Mouse (Mus musculus) midbrain, postnatal 0 days (tissue): ENCODE data around the gene Nxpe4. TPM values are rescaled to one million over a fixed set of nuclear protein-coding genes. Genes with fewer than 3 reads are reported as not detected.
"Not testable (repeated sequence)": the region's sequence is repeated elsewhere in the genome, so short reads cannot be mapped to it uniquely, and the experiment has no call there.

ENCODE experiments used
- ATAC-seq: fragments of 200-750 bp; cut with Nextera tagmentation; 2 replicates; pipeline ENCODE4 v1.8.0; 2017; ENCODE audit warnings: moderate number of reproducible peaks, mild to moderate bottlenecking, moderate TSS enrichment, moderate library complexity; ENCODE audit not compliant: low FRiP score
- DNase-seq: peaks from one replicate; pipeline ENCODE4 v3.0.0-alpha.2; 2015; ENCODE audit warnings: low spot score
- H3K27ac ChIP-seq: fragments of 300-500 bp; sonication (generic); 2 replicates; pipeline ENCODE4 v1.5.1; 2014; ENCODE audit warnings: low read depth, mild to moderate bottlenecking, low read length, mixed read lengths
- H3K27me3 ChIP-seq: fragments of 300-500 bp; sonication (generic); 2 replicates; pipeline ENCODE4 v1.6.1; 2014; ENCODE audit warnings: low read length, control low read depth, mixed read lengths; ENCODE audit not compliant: insufficient read depth
- H3K36me3 ChIP-seq: fragments of 300-500 bp; sonication (generic); 2 replicates; pipeline ENCODE4 v1.6.1; 2014; ENCODE audit warnings: low read length, control low read depth, mixed read lengths; ENCODE audit not compliant: insufficient read depth
- H3K4me1 ChIP-seq: fragments of 300-500 bp; sonication (generic); 2 replicates; pipeline ENCODE4 v1.6.1; 2014; ENCODE audit warnings: mild to moderate bottlenecking, control low read depth, antibody characterized with exemption, low read length, mixed read lengths; ENCODE audit not compliant: insufficient read depth
- H3K4me2 ChIP-seq: fragments of 300-500 bp; sonication (generic); 2 replicates; pipeline ENCODE4 v1.6.1; 2014; ENCODE audit warnings: low read depth, mild to moderate bottlenecking, low read length, mixed read lengths; ENCODE audit not compliant: poor library complexity, severe bottlenecking
- H3K4me3 ChIP-seq: fragments of 300-500 bp; sonication (generic); 2 replicates; pipeline ENCODE4 v1.5.1; 2014; ENCODE audit warnings: low read depth, mild to moderate bottlenecking, low read length, moderate library complexity
- H3K9ac ChIP-seq: fragments of 300-500 bp; sonication (generic); replicated peaks from 2 replicates; pipeline ENCODE4 v1.6.1; 2014; ENCODE audit warnings: mild to moderate bottlenecking, low read length, moderate library complexity, mixed read lengths; ENCODE audit not compliant: poor library complexity, severe bottlenecking
- H3K9me3 ChIP-seq: fragments of 300-500 bp; sonication (generic); 2 replicates; pipeline ENCODE4 v1.6.1; 2016; ENCODE audit warnings: low read length, control low read depth
- CTCF ChIP-seq: IDR thresholded peaks from 2 replicates; pipeline ENCODE4 v1.5.1; 2016; ENCODE audit warnings: antibody characterized with exemption, mild to moderate bottlenecking
- WGBS: fragments of 180-500 bp; shearing (Covaris S2); extraction: QIAGEN DNeasy Blood & Tissue Kit; methylation state at CpG from one replicate; pipeline ENCODE4 v1.1.7; 2014; 5-methylcytosine and 5-hydroxymethylcytosine counted together
- polyA plus RNA-seq: library from polyadenylated mRNA; unstranded; fragments of >200 nt; fragmentation: Nextera tagmentation; extraction: Ambion mirVana; gene quantifications from 2 replicates; pipeline ENCODE4 v1.2.1, GENCODE M21; 2015
- total RNA-seq: library from RNA; depleted of rRNA; stranded (reverse); fragments of >200 nt; gene quantifications from 2 replicates; pipeline ENCODE4 v1.2.3, GENCODE M21; 2014

The Nxpe4 gene
- total and polyA plus RNA-seq, 2 experiments from 2014 or later: 7.7 to 13.5 TPM

DNA sequence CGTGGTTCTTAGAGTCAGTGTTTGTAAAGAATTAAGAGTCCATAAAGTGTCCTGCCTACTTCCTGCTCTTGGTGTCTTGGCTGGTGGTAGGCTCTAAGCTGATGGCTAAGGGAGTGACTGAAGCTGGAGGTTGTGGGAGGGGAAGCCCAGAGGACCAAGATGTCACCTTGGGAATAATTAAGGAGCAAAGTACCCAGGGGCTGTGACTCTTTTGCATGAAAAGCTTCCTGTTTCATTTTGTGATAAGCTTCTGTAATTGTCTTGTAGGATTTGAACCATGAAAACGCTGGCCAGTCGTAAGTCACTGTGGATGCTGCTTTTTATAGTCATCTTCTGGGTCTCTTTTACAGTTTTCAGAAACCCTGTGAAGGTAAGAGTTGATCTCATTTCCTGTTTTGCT is 228.2 kb downstream of the Nxpe4 start:
- H3K27me3 ChIP-seq: no peaks in the 10 kb centered on the region
- 82% methylated on average over 3 of the region's 3 CpGs for WGBS
- H3K27ac ChIP-seq: no peak overlapping the region
- no peaks in the 10 kb centered on the region for H3K4me1 ChIP-seq
- no peak overlapping the region for H3K9ac ChIP-seq
- H3K36me3 ChIP-seq: no peaks in the 10 kb centered on the region
- no peaks in the 10 kb centered on the region for H3K9me3 ChIP-seq
- no peak for ATAC-seq
- H3K4me3 ChIP-seq: no peak overlapping the region
- no peak for DNase-seq
- TF ChIP-seq CTCF: no peak
- no peak overlapping the region for H3K4me2 ChIP-seq

DNA sequence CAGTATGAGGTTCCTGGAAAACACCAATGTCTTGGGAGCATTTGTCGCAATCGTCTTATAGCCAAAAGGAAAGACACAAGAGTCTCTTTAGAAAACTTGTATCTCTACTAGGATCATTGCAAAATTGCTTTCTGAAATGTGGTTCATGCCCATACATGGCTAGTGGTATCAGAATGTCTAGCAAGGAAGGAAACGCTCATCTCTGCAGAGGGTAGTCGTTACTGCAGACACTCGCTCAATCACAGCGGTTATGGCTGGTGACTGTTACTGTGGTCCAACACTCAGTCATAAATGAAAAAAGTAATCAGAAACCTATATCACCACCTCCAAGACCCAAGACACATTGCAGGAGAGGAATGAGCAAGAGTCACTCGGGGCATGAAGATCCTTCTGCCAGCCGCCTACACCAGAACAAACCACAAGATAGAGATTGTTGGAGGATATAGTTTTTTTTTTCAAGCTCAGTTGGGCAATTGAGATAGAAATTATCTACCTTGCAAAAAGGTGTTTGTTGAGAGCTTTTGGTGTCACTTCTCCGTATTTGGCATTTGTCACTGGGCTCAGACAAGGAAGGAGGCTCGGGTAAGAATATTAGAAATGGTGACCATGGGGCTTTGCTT is 241.9 kb downstream of the Nxpe4 start:
- Histone ChIP-seq H3K27ac (no peak overlapping the region), H3K4me3 (no peak overlapping the region), H3K9me3 (no peaks in the 10 kb centered on the region; the same call in 1 of the 2 replicates), H3K4me2 (no peak overlapping the region), H3K9ac (no peak overlapping the region), H3K36me3 (no peaks in the 10 kb centered on the region), H3K27me3 (no peaks in the 10 kb centered on the region), H3K4me1 (no peaks in the 10 kb centered on the region)
- TF ChIP-seq CTCF: no peak
- ATAC-seq: no peak
- WGBS: 96% methylated on average over 10 of the region's 10 CpGs
- no peak for DNase-seq

DNA sequence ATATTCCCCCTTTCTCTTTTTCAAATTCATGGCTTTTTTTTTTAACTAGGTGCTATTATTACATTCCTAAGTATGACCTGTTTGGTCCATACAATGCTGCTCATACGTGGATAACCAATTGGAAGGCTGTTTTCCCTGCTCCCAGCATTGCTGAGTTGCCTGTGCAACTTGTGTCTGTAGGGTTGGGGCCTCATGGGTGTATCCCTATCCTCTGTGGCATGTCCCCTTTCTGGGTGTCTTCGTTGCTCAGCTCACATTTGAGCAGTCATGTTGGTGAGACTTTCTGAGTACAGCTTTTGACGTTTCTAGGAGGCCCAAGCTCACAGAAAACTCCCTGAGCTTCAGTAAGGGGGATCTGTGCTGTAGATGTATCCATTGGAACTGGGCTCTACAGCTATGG is 242.9 kb downstream of the Nxpe4 start:
- TF ChIP-seq CTCF: no peak
- no peak for DNase-seq
- no peak overlapping the region for H3K9ac ChIP-seq
- H3K27me3 ChIP-seq: no peaks in the 10 kb centered on the region
- 56% methylated on average over 3 of the region's 3 CpGs for WGBS
- H3K4me1 ChIP-seq: no peaks in the 10 kb centered on the region
- H3K9me3 ChIP-seq: no peaks in the 10 kb centered on the region; the same call in 1 of the 2 replicates
- H3K4me3 ChIP-seq: no peak overlapping the region
- ATAC-seq: no peak
- H3K4me2 ChIP-seq: no peak overlapping the region
- H3K27ac ChIP-seq: no peak overlapping the region
- H3K36me3 ChIP-seq: no peaks in the 10 kb centered on the region

DNA sequence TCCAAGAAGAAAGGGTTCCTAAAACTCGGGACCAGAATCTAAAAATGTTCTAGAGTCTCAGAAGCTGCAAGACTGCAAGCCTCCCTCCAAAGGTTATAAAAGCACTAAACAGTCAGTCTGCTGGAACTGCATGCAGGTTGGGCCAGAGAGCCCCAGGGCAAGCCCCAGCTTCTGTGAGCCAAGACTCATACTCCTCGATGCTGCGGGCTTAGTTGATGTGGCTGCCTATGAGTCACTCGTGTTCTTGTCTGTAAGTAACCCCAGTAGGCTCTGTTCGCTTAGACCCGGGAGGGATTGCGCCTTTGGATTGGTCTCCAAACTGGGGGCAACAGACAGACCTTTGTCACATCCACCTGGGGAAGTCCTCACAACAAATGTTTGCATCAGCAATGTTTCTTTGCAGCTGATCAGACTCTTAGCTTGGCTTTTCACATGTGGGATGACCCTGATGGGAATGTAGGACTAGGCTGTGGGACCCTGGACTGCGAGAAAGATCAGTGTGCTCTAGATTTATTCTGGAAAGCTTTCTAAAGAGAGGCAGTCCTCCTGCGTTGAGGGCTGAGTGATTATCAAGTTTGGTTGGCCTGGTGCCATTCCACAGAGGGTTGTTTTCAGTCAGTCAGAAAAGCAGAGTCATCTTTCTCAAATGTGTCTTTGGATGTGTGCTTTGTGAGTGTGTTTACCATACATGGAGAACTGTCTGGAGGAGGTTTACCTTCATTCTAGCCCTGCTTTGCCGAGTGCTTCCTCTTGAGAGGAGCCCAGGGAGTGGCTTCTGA is 245.9 kb downstream of the Nxpe4 start:
- Histone ChIP-seq H3K9me3 (no peaks in the 10 kb centered on the region), H3K36me3 (no peaks in the 10 kb centered on the region), H3K4me1 (no peaks in the 10 kb centered on the region), H3K4me3 (no peak overlapping the region), H3K27me3 (no peaks in the 10 kb centered on the region), H3K9ac (no peak overlapping the region), H3K4me2 (no peak overlapping the region), H3K27ac (no peak overlapping the region)
- WGBS: 82% methylated on average over 10 of the region's 10 CpGs
- no peak for TF ChIP-seq CTCF
- DNase-seq (no peak), ATAC-seq (no peak)

DNA sequence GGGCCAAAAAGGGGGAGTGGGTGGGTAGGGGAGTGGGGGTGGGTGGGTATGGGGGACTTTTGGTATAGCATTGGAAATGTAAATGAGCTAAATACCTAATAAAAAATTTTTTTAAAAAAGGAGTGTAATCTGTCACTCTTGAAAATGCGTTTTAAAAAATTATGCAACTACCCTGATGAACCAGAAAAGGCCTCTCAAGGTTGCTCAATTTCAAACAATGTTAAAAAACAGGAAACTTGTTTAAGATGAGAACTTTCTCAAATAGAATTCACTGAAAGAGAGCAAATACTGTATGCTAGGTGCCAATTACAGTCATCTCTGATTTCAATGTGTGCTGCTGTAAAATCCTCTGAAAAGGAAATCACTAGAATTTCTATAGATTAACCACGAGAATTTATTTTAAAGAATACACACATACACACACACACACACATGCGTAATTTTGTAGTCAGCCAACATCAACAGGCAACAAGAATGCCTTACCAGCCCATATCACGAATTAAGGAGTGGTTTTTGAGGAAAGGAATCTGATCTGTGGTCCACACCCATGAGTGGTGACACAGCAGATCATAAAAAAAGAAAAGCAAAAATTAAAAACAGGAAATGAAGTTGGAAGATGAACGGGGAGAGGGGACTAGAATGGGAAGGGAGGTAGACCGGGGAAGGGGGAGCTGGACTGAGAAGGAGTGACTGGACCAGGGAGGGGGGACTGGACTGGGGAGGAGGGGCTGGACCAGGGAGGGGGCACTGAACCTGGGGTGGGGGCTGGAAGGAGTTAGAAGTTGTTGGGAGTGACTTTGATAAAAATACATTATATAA is 248.6 kb downstream of the Nxpe4 start:
- Histone ChIP-seq H3K9ac (no peak overlapping the region), H3K9me3 (no peaks in the 10 kb centered on the region), H3K4me1 (no peaks in the 10 kb centered on the region), H3K4me3 (no peak overlapping the region), H3K27me3 (no peaks in the 10 kb centered on the region), H3K36me3 (no peaks in the 10 kb centered on the region), H3K27ac (no peak overlapping the region), H3K4me2 (no peak overlapping the region)
- ATAC-seq (no peak), DNase-seq (no peak)
- TF ChIP-seq CTCF: no peak
- WGBS: 87% methylated on average over 6 of the region's 6 CpGs

DNA sequence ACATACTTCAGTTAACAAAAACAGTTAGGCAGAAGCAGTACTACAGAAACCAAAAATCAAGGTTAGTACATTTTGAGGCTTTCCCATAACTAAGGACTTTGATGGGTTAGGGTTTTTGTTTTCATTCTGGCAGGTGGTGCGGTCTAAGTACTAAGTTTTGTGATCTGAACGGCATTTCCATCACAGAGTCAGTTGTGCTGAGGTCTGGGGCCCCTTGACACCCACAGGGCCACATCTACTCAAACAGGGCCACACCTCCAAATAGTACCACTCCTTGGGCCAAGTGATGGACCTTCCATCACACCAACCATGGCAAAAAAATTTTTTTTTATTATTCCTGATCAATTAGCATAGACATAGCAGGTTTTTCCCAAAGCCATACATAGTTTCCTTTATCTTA is 251.8 kb downstream of the Nxpe4 start:
- no peak for TF ChIP-seq CTCF
- H3K27me3 ChIP-seq: no peaks in the 10 kb centered on the region
- no peaks in the 10 kb centered on the region for H3K4me1 ChIP-seq
- H3K9ac ChIP-seq: no peak overlapping the region
- H3K4me2 ChIP-seq: no peak overlapping the region
- WGBS: 60% methylated on average over 2 of the region's 2 CpGs
- no peak for DNase-seq
- no peak overlapping the region for H3K4me3 ChIP-seq
- no peak overlapping the region for H3K27ac ChIP-seq
- no peaks in the 10 kb centered on the region for H3K36me3 ChIP-seq
- H3K9me3 ChIP-seq: no peaks in the 10 kb centered on the region
- ATAC-seq: no peak

DNA sequence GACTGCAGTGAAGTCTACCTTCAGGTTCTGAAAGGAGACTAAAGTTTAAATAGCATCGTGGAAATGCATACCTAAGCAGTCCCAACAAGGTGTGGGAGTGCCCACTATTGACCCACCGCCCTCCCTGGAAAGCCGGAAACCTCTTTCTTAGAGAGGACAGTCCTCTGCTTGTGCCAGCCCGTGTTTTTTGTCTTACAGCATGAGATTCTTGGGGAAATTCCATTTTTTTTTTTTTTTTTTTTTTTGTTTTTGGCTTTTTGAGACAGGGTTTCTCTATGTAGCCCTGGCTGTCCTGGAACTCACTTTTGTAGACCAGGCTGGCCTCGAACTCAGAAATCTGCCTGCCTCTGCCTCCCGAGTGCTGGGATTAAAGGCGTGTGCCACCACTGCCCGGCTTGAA is 255.5 kb downstream of the Nxpe4 start:
- 95% methylated on average over 8 of the region's 8 CpGs for whole genome bisulfite sequencing
- not testable (repeated sequence) for ATAC-seq, H3K27ac ChIP-seq, DNase-seq, H3K27me3 ChIP-seq, H3K36me3 ChIP-seq, H3K4me3 ChIP-seq, H3K9ac ChIP-seq, H3K4me2 ChIP-seq, H3K4me1 ChIP-seq, H3K9me3 ChIP-seq
